Mouse (Mus musculus): Measurements from ENCODE around the gene Gm4201.
"Not testable (repeated sequence)": the region's sequence is repeated elsewhere in the genome, so short reads cannot be mapped to it uniquely, and the experiment has no call there.

Gene Gm4201

GRCm38 (mm10) chr7:22565243-22565642 is at the start of gene Gm4201:
TSS of gene Gm4201 (minus strand) at chr7:22565343.
- DNase-seq (ENCODE audit: low read depth, low spot score): not testable (repeated sequence)

- DNase-seq (ENCODE audit: low read depth, low spot score): not testable (repeated sequence)
These were observed 22.9 kb upstream of the Gm4201 start, which contains the start of gene Gm4565 for GRCm38 (mm10) chr7:22588027-22588426. TSS of gene Gm4565 (minus strand) at chr7:22588127.

- not testable (repeated sequence) for DNase-seq (ENCODE audit: low read depth, low spot score)
These were observed 30.4 kb downstream of the Gm4201 start, which contains the start of gene Gm8677 for GRCm38 (mm10) chr7:22534787-22535186. TSS of gene Gm8677 (minus strand) at chr7:22534887.

GRCm38 (mm10) chr7:22522667-22523066 is 42.5 kb downstream of the Gm4201 start, which contains the start of gene Vmn1r152:
TSS of gene Vmn1r152 (plus strand) at chr7:22522967.
- not testable (repeated sequence) for DNase-seq (ENCODE audit: low read depth, low spot score)
